Mouse (Mus musculus) MEL (cell line): ENCODE data around the gene Myo7a. TPM values are rescaled to one million over a fixed set of nuclear protein-coding genes. Genes with fewer than 3 reads are reported as not detected.
A peak's percentile ranks its signal among the peaks of the same experiment; 100 is the strongest.

Source experiments
- DNase-seq: peaks from one replicate; pipeline ENCODE4 v3.0.0; 2011; ENCODE audit warnings: low read depth, low spot score
- H3K27ac ChIP-seq: 2 replicates; pipeline ENCODE4 v1.5.1; 2012; ENCODE audit warnings: low read depth, mild to moderate bottlenecking, control low read depth, low read length, moderate library complexity; ENCODE audit not compliant: control insufficient read depth
- H3K27me3 ChIP-seq, 2 experiments: fragments of 150-350 bp in 1 of 2; sonication (generic) in 1 of 2; 2 replicates each; pipeline ENCODE4 v1.6.1; 2012; ENCODE audit warnings: low read length in 2 of 2, mild to moderate bottlenecking in 2 of 2, improper control_type of control experiment in 1 of 2, moderate library complexity in 1 of 2; ENCODE audit not compliant: insufficient read depth in 2 of 2, control insufficient read depth in 1 of 2
- H3K36me3 ChIP-seq, 2 experiments: 2 replicates each; pipeline ENCODE4 v1.6.1; 2012 to 2014; ENCODE audit warnings: low read length in 2 of 2, improper control_type of control experiment in 1 of 2, inconsistent platforms in 1 of 2, mild to moderate bottlenecking in 1 of 2; ENCODE audit not compliant: insufficient read depth in 2 of 2, control insufficient read depth in 1 of 2
- H3K4me1 ChIP-seq, 2 experiments: fragments of 150-350 bp in 1 of 2; sonication (generic) in 1 of 2; 2 replicates each; pipeline ENCODE4 v1.6.1; 2012; ENCODE audit warnings: low read length in 2 of 2, improper control_type of control experiment in 1 of 2, mild to moderate bottlenecking in 1 of 2; ENCODE audit not compliant: insufficient read depth in 2 of 2, control insufficient read depth in 1 of 2
- H3K4me3 ChIP-seq, 2 experiments: fragments of 150-350 bp in 1 of 2; sonication (generic) in 1 of 2; 2 replicates each; pipeline ENCODE4 v1.5.1; 2012; ENCODE audit warnings: low read depth in 2 of 2, low read length in 2 of 2, mild to moderate bottlenecking in 2 of 2, moderate library complexity in 2 of 2, control low read depth in 1 of 2, improper control_type of control experiment in 1 of 2; ENCODE audit not compliant: control insufficient read depth in 1 of 2, insufficient read depth in 1 of 2
- H3K79me2 ChIP-seq: 2 replicates; pipeline ENCODE4 v1.6.1; 2012; ENCODE audit warnings: mild to moderate bottlenecking, low read length, moderate library complexity; ENCODE audit not compliant: control insufficient read depth, poor library complexity, insufficient read depth
- H3K9ac ChIP-seq: 2 replicates; pipeline ENCODE4 v1.6.1; 2012; ENCODE audit warnings: low read depth, mild to moderate bottlenecking, control low read depth, low read length, moderate library complexity; ENCODE audit not compliant: control insufficient read depth, poor library complexity, severe bottlenecking
- H3K9me3 ChIP-seq: fragments of 150-350 bp; sonication (generic); replicated peaks from 2 replicates; pipeline ENCODE4 v1.6.1; 2012; ENCODE audit warnings: mild to moderate bottlenecking, low read length, improper control_type of control experiment, moderate library complexity; ENCODE audit not compliant: insufficient read depth
- CHD2 ChIP-seq: IDR thresholded peaks from 2 replicates; pipeline ENCODE4 v1.6.1; 2011; ENCODE audit warnings: low read length, improper control_type of control experiment
- CTCF ChIP-seq, 3 experiments: IDR thresholded peaks in 2 of 3; conservative IDR thresholded peaks in 1 of 3; 2 replicates each; pipeline ENCODE4 v1.5.1; 2011 to 2012; ENCODE audit warnings: low read length in 3 of 3, low read depth in 2 of 3, mild to moderate bottlenecking in 2 of 3, improper control_type of control experiment in 1 of 3, inconsistent platforms in 1 of 3, mixed read lengths in 1 of 3, moderate library complexity in 1 of 3; ENCODE audit not compliant: control insufficient read depth in 1 of 3, insufficient read depth in 1 of 3, poor library complexity in 1 of 3, severe bottlenecking in 1 of 3
- E2F4 ChIP-seq: IDR thresholded peaks from 2 replicates; pipeline ENCODE4 v1.6.1; 2011; ENCODE audit warnings: low read depth, low read length, improper control_type of control experiment, borderline replicate concordance
- ETS1 ChIP-seq: IDR thresholded peaks from 2 replicates; pipeline ENCODE4 v1.6.1; 2012; ENCODE audit warnings: low read depth, mild to moderate bottlenecking, inconsistent platforms, low read length, improper control_type of control experiment, moderate library complexity
- GABPA ChIP-seq: IDR thresholded peaks from 2 replicates; pipeline ENCODE4 v1.6.1; 2012; ENCODE audit warnings: low read depth, mild to moderate bottlenecking, inconsistent platforms, low read length, improper control_type of control experiment, moderate library complexity
- HCFC1 ChIP-seq: IDR thresholded peaks from 2 replicates; pipeline ENCODE4 v1.6.1; 2012; ENCODE audit warnings: low read depth, mild to moderate bottlenecking, inconsistent platforms, low read length, improper control_type of control experiment, moderate library complexity
- MAX ChIP-seq: IDR thresholded peaks from 2 replicates; pipeline ENCODE4 v1.6.1; 2011; ENCODE audit warnings: low read length, improper control_type of control experiment
- MAZ ChIP-seq: IDR thresholded peaks from 2 replicates; pipeline ENCODE4 v1.6.1; 2012; ENCODE audit warnings: low read depth, mild to moderate bottlenecking, inconsistent platforms, low read length, improper control_type of control experiment
- MEF2A ChIP-seq: IDR thresholded peaks from 2 replicates; pipeline ENCODE4 v1.6.1; 2014; ENCODE audit warnings: low read depth, mild to moderate bottlenecking, inconsistent platforms, low read length, improper control_type of control experiment; ENCODE audit not compliant: poor library complexity, insufficient replicate concordance, severe bottlenecking; ENCODE audit errors: extremely low read depth
- MXI1 ChIP-seq: IDR thresholded peaks from 2 replicates; pipeline ENCODE4 v1.6.1; 2011; ENCODE audit warnings: mild to moderate bottlenecking, low read depth, low read length, improper control_type of control experiment
- MYB ChIP-seq: IDR thresholded peaks from 2 replicates; pipeline ENCODE4 v1.6.1; 2011; ENCODE audit warnings: mild to moderate bottlenecking, low read depth, low read length, improper control_type of control experiment
- NELFE ChIP-seq: IDR thresholded peaks from 2 replicates; pipeline ENCODE4 v1.6.1; 2011; ENCODE audit warnings: low read depth, low read length, improper control_type of control experiment
- POLR2AphosphoS5 ChIP-seq: IDR thresholded peaks from 2 replicates; pipeline ENCODE4 v1.6.1; 2012; ENCODE audit warnings: low read depth, borderline replicate concordance, mild to moderate bottlenecking, inconsistent platforms, low read length, moderate library complexity, mixed read lengths
- SIN3A ChIP-seq: IDR thresholded peaks from 2 replicates; pipeline ENCODE4 v1.6.1; 2012; ENCODE audit warnings: low read length, improper control_type of control experiment, inconsistent platforms
- SMC3 ChIP-seq: IDR thresholded peaks from 2 replicates; pipeline ENCODE4 v1.6.1; 2011; ENCODE audit warnings: low read depth, low read length, improper control_type of control experiment
- TAL1 ChIP-seq: IDR thresholded peaks from 2 replicates; pipeline ENCODE4 v1.6.1; 2012; ENCODE audit warnings: mild to moderate bottlenecking, inconsistent platforms, low read length, moderate library complexity, mixed read lengths
- TCF12 ChIP-seq: IDR thresholded peaks from 2 replicates; pipeline ENCODE4 v1.6.1; 2014; ENCODE audit warnings: low read depth, mild to moderate bottlenecking, inconsistent platforms, low read length, improper control_type of control experiment, moderate library complexity
- USF2 ChIP-seq, 2 experiments: IDR thresholded peaks; 2 replicates each; pipeline ENCODE4 v1.6.1; 2011 to 2012; ENCODE audit warnings: improper control_type of control experiment in 2 of 2, low read length in 2 of 2, borderline replicate concordance in 1 of 2, inconsistent platforms in 1 of 2, low read depth in 1 of 2, mild to moderate bottlenecking in 1 of 2; ENCODE audit not compliant: insufficient read depth in 1 of 2
- ZKSCAN1 ChIP-seq: IDR thresholded peaks from 2 replicates; pipeline ENCODE4 v1.6.1; 2012; ENCODE audit warnings: low read depth, mild to moderate bottlenecking, inconsistent platforms, low read length, improper control_type of control experiment, moderate library complexity
- polyA plus RNA-seq, 2 experiments: library from polyadenylated mRNA; stranded (reverse) in 1 of 2; unstranded in 1 of 2; fragments of >175 nt in 1 of 2; fragments of >200 nt in 1 of 2; gene quantifications; 2 replicates each; pipeline versions ENCODE4 v1.2.1 to v1.2.4; 2012; ENCODE audit warnings: low replicate concordance in 2 of 2, low read depth in 1 of 2; ENCODE audit not compliant: insufficient read length in 2 of 2, insufficient read depth in 1 of 2, missing spikeins in 1 of 2
- total RNA-seq: library from RNA; depleted of rRNA; stranded (reverse); fragments of 300-350 nt; gene quantifications from 2 replicates; pipeline ENCODE4 v1.2.3, GENCODE M21; 2012

The Myo7a gene
- total and polyA plus RNA-seq, 3 experiments: 1.4 to 7.5 TPM; not detected in 1

GRCm38 (mm10) chr7:98155546-98156279 is 36.4 kb upstream of the Myo7a start (continued):
- TF ChIP-seq GABPA (no peak), MAZ (peak; percentile 72; the same call in 1 of the 2 replicates), MAX (no peak), ETS1 (no peak; the same call in 1 of the 2 replicates), MEF2A (no peak), TCF12 (peak; percentile 58)
- TF ChIP-seq, all 39 proteins: peak for 10

- H3K36me3 ChIP-seq: peaks cover 0 to 7% of the 10 kb centered on the region in 2 experiments; a peak in 2 of 4 replicates
- no peaks in the 10 kb centered on the region for H3K27me3 ChIP-seq
- H3K4me1 ChIP-seq: peaks cover 0 to 21% of the 10 kb centered on the region in 2 experiments; a peak in 3 of 4 replicates
Observed at GRCm38 (mm10) chr7:98153892-98154291, 34.6 kb upstream of the Myo7a start.

GRCm38 (mm10) chr7:98153345-98153744 is 34.0 kb upstream of the Myo7a start:
- Histone ChIP-seq H3K9me3 (no peaks in the 10 kb centered on the region), H3K27ac (no peak overlapping the region), H3K4me3 (no peak overlapping the region), H3K27me3 (no peaks in the 10 kb centered on the region), H3K36me3 (peaks cover 0 to 7% of the 10 kb centered on the region in 2 experiments; a peak in 2 of 4 replicates), H3K9ac (no peak overlapping the region), H3K4me1 (peaks cover 0 to 20% of the 10 kb centered on the region in 2 experiments; a peak in 3 of 4 replicates), H3K79me2 (no peaks in the 10 kb centered on the region)
- no peak for TF ChIP-seq NELFE
- TF ChIP-seq CTCF (IDR thresholded peaks at IDR 0.05 in 2 of 3, conservative IDR thresholded peaks at IDR 0.05 in 1 of 3; ENCODE audit: control insufficient read depth in 1 of 3, insufficient read depth in 1 of 3, low read depth in 2 of 3, low read length in 3 of 3, poor library complexity in 1 of 3, severe bottlenecking in 1 of 3): peak; percentile 8 to 42 (median 27); a peak in 5 of 6 replicates
- no peak for DNase-seq

More at GRCm38 (mm10) chr7:98153892-98154291, 34.6 kb upstream of the Myo7a start:
- Histone ChIP-seq H3K79me2 (no peaks in the 10 kb centered on the region), H3K9me3 (no peaks in the 10 kb centered on the region), H3K9ac (no peak overlapping the region), H3K4me3 (no peak overlapping the region), H3K27ac (no peak overlapping the region)
- TF ChIP-seq GABPA (no peak), MAX (no peak), MYB (no peak), SIN3A (no peak), ETS1 (no peak)
- DNase-seq: no peak

GRCm38 (mm10) chr7:98152400-98152799 is 33.1 kb upstream of the Myo7a start:
- Histone ChIP-seq H3K79me2 (no peaks in the 10 kb centered on the region), H3K27me3 (no peaks in the 10 kb centered on the region), H3K4me1 (peaks cover 0 to 16% of the 10 kb centered on the region in 2 experiments; a peak in 3 of 4 replicates), H3K27ac (no peak overlapping the region), H3K9ac (no peak overlapping the region), H3K4me3 (no peak overlapping the region), H3K36me3 (peaks cover 0 to 5% of the 10 kb centered on the region in 2 experiments; a peak in 2 of 4 replicates), H3K9me3 (no peaks in the 10 kb centered on the region)
- TF ChIP-seq SMC3 (no peak), E2F4 (no peak), NELFE (no peak), POLR2AphosphoS5 (no peak), CHD2 (no peak), MXI1 (no peak), ZKSCAN1 (no peak), SIN3A (no peak), TCF12 (no peak), USF2 (IDR thresholded peaks at IDR 0.05; ENCODE audit: borderline replicate concordance in 1 of 2, insufficient read depth in 1 of 2, low read depth in 1 of 2, low read length in 2 of 2) (no peak), MEF2A (no peak), HCFC1 (no peak), CTCF (IDR thresholded peaks at IDR 0.05 in 2 of 3, conservative IDR thresholded peaks at IDR 0.05 in 1 of 3; ENCODE audit: control insufficient read depth in 1 of 3, insufficient read depth in 1 of 3, low read depth in 2 of 3, low read length in 3 of 3, poor library complexity in 1 of 3, severe bottlenecking in 1 of 3) (no peak), TAL1 (no peak), ETS1 (no peak)
- no peak for DNase-seq
